Mouse (Mus musculus) kidney, embryonic 14.5 days (tissue): Measurements from ENCODE around the gene Lmbrd1. TPM values are rescaled to one million over a fixed set of nuclear protein-coding genes. Genes with fewer than 3 reads are reported as not detected.
"Not testable (repeated sequence)": the region's sequence is repeated elsewhere in the genome, so short reads cannot be mapped to it uniquely, and the experiment has no call there.

ENCODE experiments used
- ATAC-seq: fragments of 200-750 bp; cut with Nextera tagmentation; 2 replicates; pipeline ENCODE4 v1.8.0; 2017; ENCODE audit warnings: moderate number of reproducible peaks, mild to moderate bottlenecking, moderate TSS enrichment, moderate library complexity; ENCODE audit not compliant: low FRiP score, low TSS enrichment
- H3K27ac ChIP-seq: fragments of 300-500 bp; sonication (generic); 2 replicates; pipeline ENCODE4 v1.5.1; 2014; ENCODE audit warnings: low read depth, mild to moderate bottlenecking, low read length, moderate library complexity, mixed read lengths
- H3K27me3 ChIP-seq: fragments of 300-500 bp; sonication (generic); 2 replicates; pipeline ENCODE4 v1.6.1; 2014; ENCODE audit warnings: mild to moderate bottlenecking, low read length; ENCODE audit not compliant: control insufficient read depth, insufficient read depth
- H3K36me3 ChIP-seq: fragments of 300-500 bp; sonication (generic); 2 replicates; pipeline ENCODE4 v1.6.1; 2014; ENCODE audit warnings: low read length, mixed read lengths; ENCODE audit not compliant: control insufficient read depth, insufficient read depth
- H3K4me1 ChIP-seq: fragments of 300-500 bp; sonication (generic); 2 replicates; pipeline ENCODE4 v1.6.1; 2014; ENCODE audit warnings: low read length, mixed read lengths; ENCODE audit not compliant: control insufficient read depth, insufficient read depth
- H3K4me2 ChIP-seq: fragments of 300-500 bp; sonication (generic); replicated peaks from 2 replicates; pipeline ENCODE4 v1.6.1; 2014; ENCODE audit warnings: low read depth, mild to moderate bottlenecking, low read length
- H3K4me3 ChIP-seq: fragments of 300-500 bp; sonication (generic); 2 replicates; pipeline ENCODE4 v1.5.1; 2014; ENCODE audit warnings: mild to moderate bottlenecking, low read length
- H3K9ac ChIP-seq: fragments of 300-500 bp; sonication (generic); 2 replicates; pipeline ENCODE4 v1.6.1; 2014; ENCODE audit warnings: low read depth, mild to moderate bottlenecking, low read length, moderate library complexity
- H3K9me3 ChIP-seq: fragments of 300-500 bp; sonication (generic); 2 replicates; pipeline ENCODE4 v1.6.1; 2016; ENCODE audit warnings: low read length; ENCODE audit not compliant: control insufficient read depth
- WGBS: fragments of 180-500 bp; shearing (Covaris S2); extraction: QIAGEN DNeasy Blood & Tissue Kit; methylation state at CpG from one replicate; pipeline ENCODE4 v1.1.7; 2014; 5-methylcytosine and 5-hydroxymethylcytosine counted together
- polyA plus RNA-seq: library from polyadenylated mRNA; unstranded; fragments of >200 nt; fragmentation: Nextera tagmentation; extraction: Ambion mirVana; gene quantifications from 2 replicates; pipeline ENCODE4 v1.2.1, GENCODE M21; 2014

Gene Lmbrd1
- polyA plus RNA-seq, 1 experiment from 2014 or later: 26.8 TPM

GRCm38 (mm10) chr1:24741552-24741951 lies 63.1 kb downstream of the Lmbrd1 start:
- Histone ChIP-seq H3K4me3 (no peak overlapping the region), H3K27ac (no peak overlapping the region), H3K4me1 (no peaks in the 10 kb centered on the region), H3K4me2 (no peak overlapping the region), H3K9me3 (no peaks in the 10 kb centered on the region), H3K36me3 (peaks cover 4% of the 10 kb centered on the region), H3K27me3 (no peaks in the 10 kb centered on the region), H3K9ac (no peak overlapping the region)
- WGBS: 43% methylated on average over 3 of the region's 3 CpGs
- no peak for ATAC-seq

- H3K36me3 ChIP-seq: peaks cover 11% of the 10 kb centered on the region
- no peak overlapping the region for H3K4me3 ChIP-seq
- no peaks in the 10 kb centered on the region for H3K27me3 ChIP-seq
- no peaks in the 10 kb centered on the region for H3K9me3 ChIP-seq
- no peak overlapping the region for H3K27ac ChIP-seq
- H3K4me2 ChIP-seq: no peak overlapping the region
- no peak for ATAC-seq
- WGBS: 93% methylated on average over 9 of the region's 9 CpGs
- H3K9ac ChIP-seq: no peak overlapping the region
- H3K4me1 ChIP-seq: no peaks in the 10 kb centered on the region
These were observed 64.9 kb downstream of the Lmbrd1 start for GRCm38 (mm10) chr1:24743191-24743924.

GRCm38 (mm10) chr1:24752715-24753114 lies 74.3 kb downstream of the Lmbrd1 start:
- ATAC-seq: no peak
- no peak overlapping the region for H3K4me3 ChIP-seq
- WGBS: 95% methylated on average over 4 of the region's 4 CpGs

DNA sequence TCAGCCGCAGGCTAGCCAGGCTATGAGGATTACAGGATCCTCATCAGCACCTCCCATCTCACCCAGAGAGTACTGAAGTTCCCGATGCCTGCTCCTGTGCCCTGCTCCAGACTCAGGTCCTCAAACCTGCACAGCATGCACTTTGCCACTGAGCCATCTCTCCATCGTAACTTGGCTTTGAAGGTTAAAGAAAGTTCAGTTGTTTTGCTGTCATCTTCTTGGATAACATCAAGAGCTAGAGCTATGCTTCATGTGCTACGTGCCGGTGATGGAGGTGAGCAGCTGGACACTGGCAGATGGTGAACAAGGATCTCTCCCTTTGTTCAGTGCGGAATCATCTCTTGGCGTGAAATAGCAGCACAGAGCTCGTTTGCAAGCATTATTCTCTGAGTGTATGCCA lies 80.1 kb downstream of the Lmbrd1 start:
- no peaks in the 10 kb centered on the region for H3K9me3 ChIP-seq
- H3K36me3 ChIP-seq: no peaks in the 10 kb centered on the region; the same call in 1 of the 2 replicates
- no peak overlapping the region for H3K4me3 ChIP-seq
- H3K4me1 ChIP-seq: no peaks in the 10 kb centered on the region
- no peak overlapping the region for H3K27ac ChIP-seq
- ATAC-seq: no peak
- H3K9ac ChIP-seq: no peak overlapping the region
- WGBS: 91% methylated on average over 8 of the region's 8 CpGs
- H3K4me2 ChIP-seq: no peak overlapping the region
- H3K27me3 ChIP-seq: no peaks in the 10 kb centered on the region

More at GRCm38 (mm10) chr1:24752715-24753114, 74.3 kb downstream of the Lmbrd1 start:
- H3K27me3 ChIP-seq: no peaks in the 10 kb centered on the region
- no peaks in the 10 kb centered on the region for H3K9me3 ChIP-seq
- no peak overlapping the region for H3K4me2 ChIP-seq
- H3K9ac ChIP-seq: no peak overlapping the region
- no peak overlapping the region for H3K27ac ChIP-seq
- peaks cover 12% of the 10 kb centered on the region for H3K36me3 ChIP-seq
- no peaks in the 10 kb centered on the region for H3K4me1 ChIP-seq

DNA sequence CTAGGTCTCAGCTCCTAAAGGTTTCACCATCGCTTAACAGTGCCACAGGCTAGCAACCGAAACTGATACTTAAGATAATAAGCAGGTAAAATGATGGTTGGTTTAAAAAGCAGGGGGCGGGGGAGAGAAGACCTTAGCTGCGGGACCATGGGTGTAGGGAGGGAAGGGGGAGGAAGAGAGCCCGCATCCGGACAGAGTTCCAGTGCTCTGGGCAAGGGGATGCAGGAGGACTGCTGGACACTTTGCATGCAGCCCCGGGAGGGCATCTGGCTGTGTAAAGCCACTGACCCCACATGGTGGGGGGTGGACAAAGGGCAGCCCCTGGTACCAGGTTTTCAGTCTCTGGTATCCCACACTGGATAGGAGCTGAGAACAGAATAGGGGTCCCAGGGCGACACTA lies 88.0 kb downstream of the Lmbrd1 start:
- Histone ChIP-seq H3K9me3 (no peaks in the 10 kb centered on the region), H3K36me3 (no peaks in the 10 kb centered on the region; the same call in 1 of the 2 replicates), H3K4me1 (no peaks in the 10 kb centered on the region), H3K4me2 (no peak overlapping the region), H3K4me3 (no peak overlapping the region), H3K9ac (no peak overlapping the region), H3K27ac (no peak overlapping the region), H3K27me3 (no peaks in the 10 kb centered on the region)
- WGBS: 90% methylated on average over 8 of the region's 8 CpGs
- no peak for ATAC-seq

DNA sequence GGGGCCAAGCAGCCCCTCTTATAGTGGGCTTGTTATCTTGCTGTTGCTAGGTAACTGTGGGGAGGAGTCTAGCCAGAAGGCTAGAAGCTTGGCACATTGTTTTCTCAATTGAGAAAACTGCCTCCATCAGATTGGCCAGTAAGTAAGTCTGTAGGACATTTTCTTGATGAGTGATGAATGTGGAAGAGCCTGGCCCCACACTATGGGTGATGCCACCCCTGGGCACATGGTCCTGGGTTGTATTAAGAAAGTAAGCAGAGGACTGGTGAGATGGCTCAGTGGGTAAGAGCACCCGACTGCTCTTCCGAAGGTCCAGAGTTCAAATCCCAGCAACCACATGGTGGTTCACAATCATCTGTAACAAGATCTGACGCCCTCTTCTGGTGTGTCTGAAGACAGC lies 88.8 kb downstream of the Lmbrd1 start:
- H3K4me1 ChIP-seq, H3K27me3 ChIP-seq, H3K9ac ChIP-seq, H3K4me3 ChIP-seq, ATAC-seq, H3K4me2 ChIP-seq, H3K9me3 ChIP-seq, H3K36me3 ChIP-seq, H3K27ac ChIP-seq: not testable (repeated sequence)
- 94% methylated on average over 3 of the region's 3 CpGs for WGBS

GRCm38 (mm10) chr1:24773642-24774041 lies 95.2 kb downstream of the Lmbrd1 start:
- ATAC-seq: no peak
- H3K27me3 ChIP-seq: no peaks in the 10 kb centered on the region
- no peak overlapping the region for H3K4me3 ChIP-seq
- H3K27ac ChIP-seq: no peak overlapping the region
- 81% methylated on average over 2 of the region's 2 CpGs for WGBS
- H3K4me2 ChIP-seq: no peak overlapping the region
- H3K9ac ChIP-seq: no peak overlapping the region
- H3K4me1 ChIP-seq: no peaks in the 10 kb centered on the region
- no peaks in the 10 kb centered on the region for H3K9me3 ChIP-seq
- H3K36me3 ChIP-seq: no peaks in the 10 kb centered on the region

- no peak for ATAC-seq
- Histone ChIP-seq H3K27me3 (no peaks in the 10 kb centered on the region), H3K4me3 (no peak overlapping the region), H3K27ac (no peak overlapping the region), H3K9ac (no peak overlapping the region), H3K4me2 (no peak overlapping the region), H3K4me1 (no peaks in the 10 kb centered on the region), H3K9me3 (no peaks in the 10 kb centered on the region), H3K36me3 (no peaks in the 10 kb centered on the region)
- 91% methylated on average over 2 of the region's 2 CpGs for WGBS
These were observed 98.1 kb downstream of the Lmbrd1 start for GRCm38 (mm10) chr1:24776576-24776975.

DNA sequence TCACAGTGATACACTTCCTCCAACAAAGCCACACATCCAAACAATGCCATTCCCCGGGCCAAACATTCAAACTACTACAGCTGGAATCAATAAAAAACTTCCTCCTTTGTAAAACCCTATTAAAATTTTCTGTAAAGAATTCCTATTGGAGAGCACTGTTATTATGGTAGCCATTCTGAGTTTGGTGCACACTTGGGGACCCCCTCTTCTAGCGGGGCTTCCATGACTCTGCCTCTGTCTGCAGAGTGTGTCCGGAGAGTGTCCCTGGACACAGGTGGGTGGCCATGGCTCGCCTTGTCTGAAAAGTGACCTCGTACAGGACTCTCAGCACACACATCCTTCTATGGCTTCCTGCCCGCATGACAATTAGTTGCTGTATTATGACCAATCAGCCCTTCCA lies 114.7 kb downstream of the Lmbrd1 start:
- 91% methylated on average over 6 of the region's 6 CpGs for WGBS
- no peak overlapping the region for H3K4me2 ChIP-seq
- H3K27me3 ChIP-seq: no peaks in the 10 kb centered on the region
- no peak overlapping the region for H3K4me3 ChIP-seq
- H3K4me1 ChIP-seq: no peaks in the 10 kb centered on the region
- H3K36me3 ChIP-seq: no peaks in the 10 kb centered on the region
- no peak overlapping the region for H3K27ac ChIP-seq
- no peaks in the 10 kb centered on the region for H3K9me3 ChIP-seq
- H3K9ac ChIP-seq: no peak overlapping the region
- no peak for ATAC-seq
